Mouse (Mus musculus): Measurements from ENCODE around the gene Ano3.
"Not testable (repeated sequence)": the region's sequence is repeated elsewhere in the genome, so short reads cannot be mapped to it uniquely, and the experiment has no call there.

Ano3 gene

DNA sequence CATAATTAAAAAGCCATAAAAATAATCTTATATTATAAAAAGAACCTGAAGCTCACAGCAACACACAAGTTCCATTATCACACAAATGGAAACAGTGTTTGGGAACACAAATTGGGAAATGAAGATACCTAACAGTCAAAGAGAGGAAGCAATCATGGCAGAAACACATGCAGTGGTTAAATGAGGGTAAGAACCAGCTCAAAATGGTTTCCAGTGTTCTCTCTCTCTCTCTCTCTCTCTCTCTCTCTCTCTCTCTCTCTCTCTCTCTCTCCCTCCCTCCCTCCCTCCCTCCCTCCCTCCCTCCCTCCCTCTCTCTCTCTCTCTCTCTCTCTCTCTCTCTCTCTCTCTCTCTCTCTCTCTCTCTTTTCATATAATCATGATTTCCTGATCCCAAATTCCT, at the start of gene Ano3:
Ano3 (minus strand) TSS at position 101 of the 400 bp plus-strand sequence.
- DNase-seq = not testable (repeated sequence)

DNA sequence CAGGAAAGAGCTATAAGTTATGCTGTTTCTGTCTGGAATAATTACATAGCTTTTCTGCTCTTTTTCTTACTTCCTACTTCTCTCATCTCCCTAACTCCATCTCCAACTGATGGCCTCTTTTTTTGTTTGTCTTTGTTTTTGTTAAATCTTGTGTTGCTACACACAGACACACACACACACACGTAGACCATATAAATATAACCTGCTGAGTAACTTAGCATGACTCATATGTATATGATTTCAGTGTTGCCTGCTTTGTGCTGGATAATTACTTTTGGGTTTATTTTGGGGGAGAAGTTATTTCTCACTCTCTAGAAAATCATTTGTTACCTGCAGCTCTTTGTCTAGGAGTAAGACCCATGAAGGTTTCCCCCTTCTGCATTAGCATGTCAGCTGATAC, 39.3 kb upstream of the Ano3 start:
- no peak for DNase-seq

DNA sequence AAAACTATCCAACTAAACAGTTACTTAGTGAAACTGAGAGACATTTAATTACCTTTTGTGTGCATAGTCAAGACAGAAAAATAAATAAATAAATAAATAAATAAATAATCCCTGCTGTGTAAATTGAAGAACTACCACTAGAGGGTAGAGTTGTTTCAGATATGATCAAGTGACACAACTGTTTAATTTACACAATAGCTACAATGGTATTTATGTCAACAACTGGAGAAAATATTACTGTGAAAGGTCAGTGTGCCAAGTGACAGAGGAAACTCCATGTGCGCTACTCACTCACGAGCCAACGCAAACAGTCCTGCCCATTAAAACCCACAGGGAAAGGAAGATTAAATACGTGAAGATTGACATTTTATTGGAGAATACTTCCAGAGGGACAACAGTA, 38.8 kb upstream of the Ano3 start:
- DNase-seq = no peak

DNA sequence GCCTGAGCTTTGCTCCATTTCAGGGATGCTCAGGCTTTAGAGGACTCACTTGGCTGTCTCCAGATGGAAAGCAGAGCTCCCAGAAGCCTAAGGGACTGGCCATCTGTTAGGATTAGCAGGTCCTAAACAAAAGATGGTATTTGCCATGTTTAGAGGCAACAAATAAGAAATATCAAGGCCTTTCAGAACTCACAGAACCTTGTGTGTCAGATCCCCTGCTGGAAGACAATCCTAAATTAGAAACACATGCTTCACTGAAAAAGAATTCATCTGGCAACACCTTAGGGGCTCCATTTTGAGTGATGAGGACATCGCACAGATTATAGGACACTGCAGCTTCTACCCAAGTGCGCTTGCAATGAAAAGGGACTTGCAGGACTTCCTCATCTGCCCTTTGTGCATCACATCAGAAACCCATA, 35.1 kb upstream of the Ano3 start:
- no peak for DNase-seq

DNA sequence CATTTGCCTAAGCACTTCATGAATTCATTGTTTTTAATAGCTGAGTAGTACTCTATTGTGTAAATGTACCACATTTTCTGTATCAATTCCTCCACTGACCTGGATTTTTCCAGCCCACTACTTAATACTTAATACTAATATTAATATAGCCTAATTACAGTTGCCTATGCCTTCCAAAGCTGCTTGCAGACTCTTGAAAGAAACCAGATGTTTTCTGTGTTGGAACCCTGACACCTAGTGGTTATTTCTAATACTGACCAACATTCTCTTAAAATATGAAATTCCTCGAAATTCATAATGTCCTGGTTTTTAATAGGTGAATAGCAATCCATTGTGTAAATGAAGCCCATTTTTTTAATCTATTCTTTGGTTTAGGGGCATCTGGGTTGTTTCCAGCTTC, 31.0 kb upstream of the Ano3 start:
- DNase-seq = no peak

DNA sequence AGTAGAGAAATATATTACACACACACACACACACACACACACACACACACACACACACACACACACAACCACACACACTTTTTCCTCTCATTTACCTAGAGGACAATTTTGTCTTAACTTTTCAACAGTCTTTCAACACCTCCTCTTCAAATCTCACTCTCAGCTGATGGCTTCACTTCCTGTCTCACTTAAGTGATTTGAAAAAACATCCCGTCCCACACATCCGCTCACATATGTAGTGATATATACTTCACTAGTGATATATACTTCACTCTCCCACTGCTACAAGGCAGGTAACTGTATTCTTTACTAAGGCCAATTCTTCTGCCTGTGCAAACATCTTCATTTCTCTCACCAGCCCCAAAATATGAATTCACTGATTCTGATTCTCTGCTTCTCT, 28.9 kb upstream of the Ano3 start:
- DNase-seq = no peak

DNA sequence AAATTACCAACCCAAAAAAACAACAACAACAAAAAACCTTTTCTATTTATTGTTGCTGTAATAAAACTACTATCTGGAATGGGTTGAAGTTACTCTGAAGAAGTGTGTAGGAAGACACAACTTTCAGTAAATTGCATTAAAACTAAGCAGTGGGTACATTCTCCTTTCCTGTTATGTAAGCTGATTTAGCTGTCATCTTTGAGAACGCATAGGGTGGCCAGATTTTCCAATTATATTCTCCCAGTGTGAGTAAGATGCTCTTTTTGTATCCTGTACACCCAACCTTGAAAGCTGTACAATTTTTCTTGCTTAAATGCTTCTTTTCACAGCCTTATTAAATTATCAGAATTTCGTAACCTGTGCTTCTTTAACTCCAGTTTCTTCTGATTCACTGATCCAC, 26.1 kb upstream of the Ano3 start:
- no peak for DNase-seq

DNA sequence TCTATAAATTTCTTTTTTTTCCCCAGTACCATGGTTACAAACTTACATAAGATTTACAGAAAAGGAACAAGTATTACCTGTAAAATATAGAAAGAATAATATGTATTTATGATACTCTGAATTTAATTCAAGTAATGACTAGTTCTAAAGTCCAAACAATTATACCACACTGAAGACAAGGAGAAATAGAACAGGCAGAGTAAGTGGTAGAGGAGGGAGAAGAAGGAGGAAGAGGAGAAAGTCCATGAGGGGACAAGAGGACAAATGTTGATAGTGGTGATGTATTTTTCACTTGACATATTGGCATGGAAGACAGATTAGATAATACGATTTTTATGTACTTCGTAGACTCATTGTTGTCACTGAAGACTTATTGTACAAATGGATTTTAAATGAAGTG, 19.4 kb upstream of the Ano3 start:
- DNase-seq = no peak

DNA sequence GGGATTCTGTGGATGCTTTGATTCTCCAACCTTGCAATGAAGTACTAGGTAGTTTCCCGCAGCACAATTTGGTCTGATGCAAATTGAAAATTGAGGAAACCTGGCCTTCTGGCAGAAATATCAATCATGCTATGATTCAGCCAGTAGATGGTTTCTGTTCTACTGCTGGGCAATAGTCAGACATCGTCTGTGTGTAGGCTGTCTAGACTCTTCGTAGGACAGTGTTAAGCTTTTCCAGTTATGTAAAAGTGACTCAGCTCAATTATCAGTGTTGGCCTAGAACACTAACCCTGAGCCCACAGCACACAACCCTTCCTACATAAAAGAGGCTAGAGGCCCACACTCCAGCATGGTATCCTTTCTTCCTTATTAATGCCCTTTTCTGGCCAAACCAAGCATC, 14.7 kb upstream of the Ano3 start:
- no peak for DNase-seq

DNA sequence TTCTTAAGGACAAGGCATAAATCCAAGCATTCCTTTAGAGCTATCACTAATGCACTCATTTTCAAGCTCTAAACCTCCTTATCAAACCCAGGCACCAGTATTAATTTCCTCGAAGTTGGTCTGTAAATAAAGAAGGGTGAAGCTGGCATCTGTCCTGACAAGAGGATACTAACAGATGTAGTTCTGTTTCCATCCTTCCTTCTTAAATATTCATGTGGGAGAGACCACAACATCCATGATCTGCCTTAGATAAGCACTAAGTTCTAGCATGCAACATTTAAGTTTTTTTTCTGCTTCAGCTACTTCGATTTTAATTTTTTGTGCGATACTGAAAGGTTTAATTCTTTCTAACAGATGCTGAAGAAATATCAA, 305 bp downstream of the Ano3 start:
- no peak for DNase-seq

DNA sequence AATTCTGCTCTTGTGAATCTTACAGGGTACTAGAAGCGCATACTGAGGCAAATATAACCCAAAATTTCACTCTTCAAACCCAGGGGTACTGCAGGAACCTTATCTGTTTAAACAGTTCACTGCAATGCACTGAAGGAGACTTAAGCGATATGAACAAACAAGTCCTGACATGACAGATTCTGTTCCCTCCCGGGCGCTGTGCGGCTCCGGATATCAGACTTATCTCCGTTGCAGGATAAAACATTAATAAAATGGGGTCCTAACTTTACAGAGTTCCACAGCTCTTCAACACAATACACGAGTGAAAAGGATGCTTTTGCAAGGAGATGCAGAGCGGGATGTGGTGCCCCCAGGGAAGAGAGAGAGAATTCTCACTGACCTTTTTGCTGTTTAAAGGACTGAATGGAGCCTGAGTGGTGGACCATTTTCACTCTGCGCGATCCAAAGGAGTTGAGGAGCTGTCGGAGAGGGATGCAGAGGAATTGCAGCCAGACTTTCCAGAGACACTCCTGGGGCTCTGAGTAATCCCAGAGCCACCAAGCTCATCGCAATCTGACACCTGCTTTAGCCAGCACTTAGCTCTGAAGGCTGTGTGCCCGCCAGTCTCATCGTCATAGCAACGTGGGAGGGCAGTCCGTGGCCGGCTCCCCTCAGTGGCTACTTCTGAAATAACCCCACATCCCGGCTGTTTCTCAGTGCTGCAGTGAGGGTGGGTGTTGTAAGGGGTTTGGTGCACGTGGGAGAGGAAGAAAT, 868 bp downstream of the Ano3 start:
- DNase-seq = no peak

DNA sequence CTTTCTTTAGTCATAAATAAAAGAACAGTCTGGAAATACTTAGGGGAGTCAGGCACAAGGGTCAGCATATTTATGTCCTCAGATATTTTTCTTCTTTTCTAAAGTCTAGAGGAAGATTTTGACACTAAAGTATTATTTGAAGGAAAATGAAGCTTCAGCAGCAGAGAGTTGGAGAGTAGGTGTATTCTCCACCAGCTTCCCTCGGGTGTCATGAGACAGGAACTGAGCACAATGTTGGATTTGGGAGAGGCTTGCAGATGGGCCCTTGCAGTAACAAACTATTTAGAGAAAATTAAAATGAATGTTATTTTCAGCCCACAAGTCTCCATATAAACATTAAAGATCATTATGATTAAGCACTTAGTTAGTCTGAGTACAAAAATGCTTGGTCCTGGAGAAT, 5.6 kb downstream of the Ano3 start:
- DNase-seq = no peak

DNA sequence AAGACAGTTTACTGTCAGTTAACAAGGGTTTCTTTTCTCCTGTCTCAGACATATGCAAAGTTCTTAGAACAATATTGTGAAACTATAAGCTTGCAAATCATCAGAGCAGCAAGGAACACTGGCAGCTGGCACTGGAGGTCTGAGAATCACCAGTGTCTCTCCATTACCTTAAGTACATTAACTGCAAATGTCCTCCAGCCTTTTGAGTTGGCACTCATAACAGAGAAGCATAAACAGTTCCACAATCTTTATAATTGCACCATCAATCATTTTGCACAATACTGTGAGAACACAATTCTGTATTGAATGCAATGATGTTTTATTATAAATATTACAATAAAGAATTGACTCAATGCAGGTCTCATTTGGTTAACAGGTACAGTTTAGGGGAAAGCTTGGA, 15.0 kb downstream of the Ano3 start:
- DNase-seq = no peak

DNA sequence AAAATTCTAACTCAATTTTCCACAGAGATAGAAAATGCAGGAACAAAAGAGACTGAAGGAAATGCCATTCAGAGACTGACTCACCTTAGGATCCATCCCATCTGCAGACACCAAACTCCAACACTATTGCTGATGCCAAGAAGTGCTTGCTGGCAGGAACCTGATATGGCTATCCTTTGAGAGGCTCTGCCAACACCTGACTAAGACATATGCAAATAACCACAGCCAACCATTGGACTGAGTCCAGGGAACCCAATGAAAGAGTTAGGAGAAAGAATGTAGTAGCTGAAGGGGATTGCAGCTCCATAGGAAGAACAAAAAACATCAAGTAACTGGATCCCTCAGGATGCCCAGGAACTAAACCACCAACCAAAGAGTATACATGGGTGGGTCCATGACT, 21.6 kb downstream of the Ano3 start:
- DNase-seq = no peak

DNA sequence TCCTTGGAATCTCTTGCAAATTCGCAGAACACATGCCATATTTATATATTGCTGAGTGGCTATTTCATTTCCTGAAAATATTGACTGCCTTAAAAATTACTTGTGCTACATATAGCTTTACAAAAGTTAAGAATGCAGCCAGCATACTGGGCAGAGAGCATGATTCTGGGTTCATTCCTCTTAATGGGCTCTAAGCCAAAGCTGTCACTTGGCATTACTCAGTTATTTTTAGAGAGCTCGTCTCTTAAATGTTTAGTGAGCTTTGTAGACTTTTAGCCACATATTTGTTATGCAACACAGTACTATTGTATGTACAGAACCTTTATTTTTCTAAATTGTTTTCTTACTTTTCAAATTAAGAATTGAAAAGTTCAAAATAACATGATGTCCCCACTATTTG, 41.2 kb downstream of the Ano3 start:
- DNase-seq = no peak

DNA sequence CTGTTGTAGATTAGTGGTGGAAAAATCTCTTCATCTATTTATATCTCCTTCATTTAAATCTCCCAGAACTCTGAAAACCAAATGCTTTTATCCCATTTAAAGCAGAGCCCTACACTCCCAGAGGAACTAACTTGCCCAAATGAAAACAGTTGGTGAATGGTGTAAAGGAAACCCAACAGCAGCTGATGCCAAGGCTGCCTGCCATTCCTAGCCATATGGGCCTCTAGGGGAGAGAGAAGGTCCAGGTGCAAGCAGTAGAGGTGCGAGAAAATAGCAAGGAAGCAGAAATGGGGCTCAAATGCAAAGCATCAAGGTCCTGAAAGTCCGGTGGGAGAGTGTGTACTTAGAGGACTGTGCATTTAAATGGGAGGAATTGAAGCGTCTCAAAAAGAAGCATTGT, 44.2 kb downstream of the Ano3 start:
- no peak for DNase-seq

DNA sequence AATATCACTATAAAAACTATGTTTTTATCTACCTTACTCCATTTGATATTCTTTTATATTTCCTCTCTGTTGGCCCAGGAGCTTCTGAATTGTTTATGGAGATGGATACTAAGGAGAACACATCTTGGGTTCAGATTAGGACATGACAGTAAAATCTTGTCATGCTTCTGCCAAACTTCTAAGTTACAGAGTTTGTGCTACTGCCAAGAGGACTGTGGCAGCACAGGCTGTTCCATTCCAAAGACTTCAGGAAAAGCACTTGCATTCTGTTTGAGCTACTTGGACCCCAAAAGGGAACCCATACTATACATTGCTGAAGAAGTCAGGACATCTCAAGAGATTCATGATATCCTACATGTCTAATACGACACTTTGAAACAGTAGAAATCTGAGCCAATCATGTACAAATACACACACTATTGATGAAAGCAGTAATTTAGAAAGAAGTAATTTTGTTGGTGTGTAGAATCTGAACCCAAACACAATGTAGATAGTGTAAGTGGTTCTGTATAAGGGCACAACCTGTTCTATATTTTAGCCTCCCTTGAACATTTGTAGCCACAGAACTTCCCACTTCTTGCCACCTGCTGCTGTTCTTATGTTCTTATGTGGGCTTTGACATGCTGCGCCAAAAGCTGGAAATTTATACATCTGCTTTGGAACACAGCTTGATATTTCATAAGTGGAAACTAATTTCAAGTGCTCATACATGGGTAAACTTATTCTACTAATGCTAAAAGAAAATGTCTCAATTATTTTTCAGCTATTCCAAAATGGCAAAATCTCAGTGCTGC, 54.0 kb downstream of the Ano3 start:
- DNase-seq = no peak

DNA sequence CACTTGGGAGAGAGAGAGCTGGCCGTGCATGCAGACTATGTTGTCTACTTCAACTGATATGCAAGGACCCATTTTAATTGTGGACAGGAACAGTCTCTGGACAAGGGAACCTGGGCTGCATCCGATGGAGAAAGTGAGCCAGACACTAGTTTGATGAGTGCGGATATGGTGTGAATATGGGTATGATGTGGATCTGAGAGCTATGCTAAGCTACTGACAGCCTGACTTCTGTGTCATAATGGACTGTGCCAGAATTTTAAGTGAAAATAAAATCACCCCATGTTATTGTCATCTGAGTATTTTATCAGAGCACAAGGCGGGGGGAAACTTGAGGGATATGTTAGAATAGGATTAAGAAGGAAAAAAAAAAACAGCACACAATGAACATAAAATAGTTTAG, 79.1 kb downstream of the Ano3 start:
- no peak for DNase-seq

DNA sequence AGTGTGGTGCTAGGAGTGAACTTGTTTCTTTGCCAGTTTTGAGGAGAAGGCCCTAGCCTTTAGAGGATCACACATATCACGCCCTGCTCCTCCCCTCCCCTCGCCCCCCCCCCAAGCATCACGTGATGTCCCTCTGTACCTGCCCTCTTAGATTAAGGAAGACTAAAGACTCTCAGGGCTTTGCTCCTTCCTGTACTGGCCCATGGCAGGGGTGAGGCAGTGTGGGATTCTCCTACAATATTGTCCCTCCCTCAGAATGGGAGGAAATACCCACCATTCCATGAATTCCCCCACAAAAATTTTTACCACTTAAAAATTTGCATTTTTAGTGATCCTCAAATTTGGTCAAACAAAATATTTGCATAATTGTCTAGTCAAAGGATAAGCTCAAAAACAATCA, 85.1 kb downstream of the Ano3 start:
- DNase-seq = no peak

DNA sequence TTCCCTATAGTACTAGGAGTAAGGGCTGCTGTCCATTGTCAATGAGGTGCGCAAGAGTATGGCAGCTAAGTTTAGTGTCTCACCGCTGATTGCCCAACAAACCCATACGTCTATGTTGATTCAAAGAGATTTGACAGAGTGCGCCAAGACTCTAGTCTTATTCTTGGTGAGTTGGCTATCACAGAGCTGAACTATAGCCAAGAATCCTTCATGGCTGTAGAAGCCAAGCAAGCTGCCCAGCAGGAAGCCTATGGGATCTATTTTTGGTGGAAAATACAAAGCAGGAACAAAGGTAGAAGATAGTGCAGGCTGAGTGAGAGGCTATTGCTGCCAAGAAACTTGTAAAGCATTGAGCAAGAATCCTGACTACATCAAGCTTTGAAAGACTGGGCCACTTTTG, 87.3 kb downstream of the Ano3 start:
- DNase-seq = no peak

DNA sequence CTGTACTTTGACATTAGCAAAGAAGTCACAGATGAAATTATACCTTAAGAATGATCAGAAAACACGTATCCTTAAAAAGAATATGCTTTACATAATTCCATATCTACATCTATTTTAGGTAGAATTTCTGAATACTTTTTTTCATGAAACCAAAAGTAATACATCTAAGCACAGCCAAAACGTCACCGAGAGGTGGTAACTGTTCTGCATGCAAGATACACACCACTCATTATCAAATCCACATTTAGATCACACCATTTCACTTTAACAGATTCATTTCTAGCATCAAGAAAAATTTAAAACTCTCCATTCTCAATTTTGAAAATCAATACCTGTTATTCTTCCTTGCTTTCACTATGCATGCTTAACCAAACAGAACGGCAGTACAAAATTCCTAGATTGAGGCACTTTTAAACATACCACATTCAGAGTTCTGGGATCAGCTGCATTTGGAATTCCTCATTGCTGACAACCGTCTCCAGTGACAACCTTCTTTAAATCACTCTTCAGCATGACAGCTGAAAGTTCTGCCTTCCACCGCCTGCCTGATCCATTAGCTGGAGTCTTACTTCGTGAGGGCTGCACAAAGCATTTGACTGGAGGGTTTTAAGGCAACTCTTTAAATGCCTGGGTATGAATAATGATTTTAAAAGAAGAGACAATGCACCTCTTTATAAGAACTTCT, 111.0 kb downstream of the Ano3 start:
- no peak for DNase-seq

DNA sequence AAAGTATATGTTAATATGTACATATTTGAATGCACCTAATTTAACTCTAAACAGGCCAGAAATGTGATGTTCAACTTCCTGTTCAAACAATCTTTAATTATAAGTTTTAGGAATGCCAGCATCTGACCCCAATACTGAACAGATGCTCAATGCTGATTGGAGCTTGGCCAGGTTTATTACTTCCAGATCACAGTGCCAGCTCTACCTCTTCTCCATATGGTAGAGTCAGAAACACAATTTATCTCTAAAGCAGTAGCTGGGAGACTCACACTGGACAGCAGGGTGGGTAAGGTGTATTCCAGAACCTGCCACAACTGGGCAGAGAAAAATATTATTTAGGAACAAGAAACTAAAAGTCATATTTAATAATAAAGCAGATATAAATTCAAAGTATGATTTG, 134.5 kb downstream of the Ano3 start:
- DNase-seq = no peak

DNA sequence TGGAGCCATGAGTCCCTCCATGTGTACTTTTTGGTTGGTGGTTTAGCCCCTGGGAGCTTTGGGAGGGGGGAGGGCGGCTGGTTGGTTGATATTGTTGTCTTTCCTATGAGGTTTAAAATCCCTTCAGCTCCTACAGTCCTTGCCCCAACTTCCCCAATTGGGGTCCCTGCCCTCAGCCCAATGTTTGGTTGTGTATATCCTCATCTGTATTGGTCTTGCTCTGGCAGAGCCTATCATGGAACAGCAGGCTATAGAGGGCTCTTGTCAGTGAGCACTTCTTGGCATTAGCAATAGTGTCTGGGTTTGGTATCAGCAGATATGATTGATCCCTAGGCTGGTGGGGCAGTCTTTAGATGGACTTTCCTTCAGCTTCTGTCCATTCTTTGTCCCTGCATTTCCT, 135.8 kb downstream of the Ano3 start:
- no peak for DNase-seq
